Mouse (Mus musculus): ENCODE measurements around the gene Cd4. TPM values are rescaled to one million over a fixed set of nuclear protein-coding genes. Genes with fewer than 3 reads are reported as not detected.

Gene Cd4
- 1 to 10 TPM; 4.2 to 8.6 TPM for total RNA-seq (2021)
- long read RNA-seq, experiment 1, partial matches to known transcripts, result 3 of 3 reads
- long read RNA-seq, experiment 1, other reads (novel, unspliced or antisense), result 0 of 3 reads
- long read RNA-seq, experiment 2, partial matches to known transcripts, result 0 of 2 reads
- long read RNA-seq, experiment 2, other reads (novel, unspliced or antisense), result 2 of 2 reads

GRCm38 (mm10) chr6:124887986-124888385 is at the start of gene Cd4:
Cd4 (minus strand) TSS chr6:124888221.
- DNase-seq (ENCODE audit: low spot score in 2 of 2), result no peak

DNA sequence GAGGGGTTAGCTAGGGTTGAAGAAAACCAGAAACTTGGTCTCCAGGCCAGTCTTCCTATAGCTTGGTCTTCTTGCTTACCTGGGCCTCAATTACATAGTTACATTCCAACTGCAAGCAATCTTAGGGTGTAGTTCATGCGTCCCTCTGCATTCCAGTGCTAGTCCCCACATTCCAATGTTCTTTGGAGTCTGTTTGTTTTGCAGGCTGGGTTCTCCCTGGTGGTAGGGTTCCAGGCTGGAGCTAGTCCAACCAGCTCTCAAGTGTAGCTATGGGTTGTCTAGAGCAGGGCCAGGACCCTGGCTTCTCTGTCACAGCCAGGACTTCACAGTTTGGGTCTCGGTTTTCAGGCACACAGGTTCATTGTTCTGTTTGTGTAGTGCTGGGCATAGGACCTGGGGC is 49.5 kb upstream of the Cd4 start:
- no peak for DNase-seq (ENCODE audit: low spot score in 2 of 2)

- DNase-seq (ENCODE audit: low spot score in 2 of 2), result no peak
Measured at GRCm38 (mm10) chr6:124936681-124937080, 48.7 kb upstream of the Cd4 start.

- DNase-seq (ENCODE audit: low spot score in 2 of 2), result peak in 1 of 2 experiments; percentile 30
Measured at GRCm38 (mm10) chr6:124934670-124935069, 46.6 kb upstream of the Cd4 start.

- DNase-seq (ENCODE audit: low spot score in 2 of 2), result no peak
Measured at GRCm38 (mm10) chr6:124933127-124933526, 45.1 kb upstream of the Cd4 start.

DNA sequence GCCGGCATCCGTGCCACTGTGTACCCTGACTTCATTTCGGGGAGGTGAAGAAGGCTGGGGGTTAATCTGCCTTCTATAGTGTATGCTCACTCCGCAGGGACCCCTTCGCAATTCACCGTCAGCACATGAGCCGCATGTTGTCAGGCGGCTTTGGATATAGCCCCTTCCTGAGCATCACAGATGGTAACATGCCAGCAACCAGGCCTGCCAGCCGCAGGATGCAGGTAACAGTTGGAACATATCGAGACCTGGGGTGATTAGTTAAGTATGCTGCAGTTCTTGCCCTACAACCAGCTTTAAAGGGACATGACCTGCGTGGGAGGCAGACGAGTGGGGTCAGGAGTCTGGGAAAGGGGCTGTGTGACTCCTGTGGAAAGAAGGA is 44.3 kb upstream of the Cd4 start:
- DNase-seq (ENCODE audit: low spot score in 2 of 2), result no peak

GRCm38 (mm10) chr6:124931525-124932313 is 43.7 kb upstream of the Cd4 start:
- DNase-seq (ENCODE audit: low spot score in 2 of 2), result peak in 1 of 2 experiments; percentile 50

- DNase-seq (ENCODE audit: low spot score in 2 of 2), result peak; percentile 100
Measured at GRCm38 (mm10) chr6:124930754-124931524, 42.9 kb upstream of the Cd4 start, which contains the start of gene Mlf2. Mlf2 (plus strand) TSS chr6:124931386.

GRCm38 (mm10) chr6:124930231-124930630 is 42.2 kb upstream of the Cd4 start:
- no peak for DNase-seq (ENCODE audit: low spot score in 2 of 2)

- no peak for DNase-seq (ENCODE audit: low spot score in 2 of 2)
Measured at GRCm38 (mm10) chr6:124925941-124926340, 37.9 kb upstream of the Cd4 start.

GRCm38 (mm10) chr6:124925173-124925793 is 37.3 kb upstream of the Cd4 start:
- DNase-seq (ENCODE audit: low spot score in 2 of 2), result no peak

DNA sequence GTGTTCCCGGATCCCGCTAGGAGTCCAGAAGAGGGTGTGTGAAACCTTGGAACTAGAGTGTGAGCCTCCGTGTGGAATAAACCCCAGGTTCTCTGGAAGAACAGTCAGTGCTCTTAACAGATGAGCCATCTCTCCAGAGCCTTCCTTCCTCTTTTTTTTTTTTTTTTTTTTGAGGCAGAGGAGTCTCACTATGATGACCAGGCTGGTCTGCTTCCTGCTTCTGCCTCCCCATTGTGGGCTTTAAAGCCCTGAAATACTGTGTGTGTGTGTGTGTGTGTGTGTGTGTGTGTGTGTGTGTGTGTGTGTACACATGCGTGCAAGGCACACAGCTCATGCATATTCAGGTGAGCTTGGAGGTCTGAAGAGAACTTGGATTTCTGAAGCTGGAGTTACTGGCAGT is 33.5 kb upstream of the Cd4 start:
- DNase-seq (ENCODE audit: low spot score in 2 of 2), result no peak

DNA sequence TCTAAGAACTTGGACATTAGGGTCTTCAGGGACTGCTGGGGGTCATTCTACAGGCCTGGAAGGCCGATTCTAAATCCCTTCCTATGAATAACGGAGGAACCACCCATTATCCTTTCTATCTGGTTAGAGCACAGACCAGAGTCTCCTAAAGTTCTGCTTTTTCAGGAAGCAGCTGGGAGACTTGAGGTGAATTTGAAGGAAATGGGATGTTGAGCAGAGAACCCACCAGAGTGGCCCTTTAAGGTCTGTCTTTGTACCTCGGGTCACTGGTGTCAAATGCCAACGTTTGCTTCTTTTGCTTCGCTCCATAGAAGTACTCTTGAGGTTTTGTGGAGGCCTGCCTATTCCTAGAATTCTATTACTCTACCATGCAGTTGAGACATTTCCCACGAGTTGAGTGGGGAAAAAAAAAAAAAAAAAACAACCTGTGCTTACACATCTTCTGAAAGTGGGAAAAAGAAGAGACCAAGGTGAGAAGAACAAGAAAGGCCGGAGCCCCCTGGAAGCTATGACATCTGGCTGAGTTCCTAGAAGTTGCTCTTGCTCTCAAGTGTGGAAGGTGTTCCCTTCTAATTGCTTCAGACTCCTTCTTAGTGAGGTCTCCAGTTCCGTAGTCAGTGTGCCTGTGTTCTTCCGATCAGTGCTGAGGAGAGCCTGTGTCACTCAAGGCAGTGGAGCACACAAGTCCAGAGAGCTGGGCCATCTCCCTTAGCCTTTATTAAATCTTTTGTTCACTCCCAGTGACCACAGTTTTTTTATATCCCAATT is 32.5 kb upstream of the Cd4 start:
- DNase-seq (ENCODE audit: low spot score in 2 of 2), result no peak

DNA sequence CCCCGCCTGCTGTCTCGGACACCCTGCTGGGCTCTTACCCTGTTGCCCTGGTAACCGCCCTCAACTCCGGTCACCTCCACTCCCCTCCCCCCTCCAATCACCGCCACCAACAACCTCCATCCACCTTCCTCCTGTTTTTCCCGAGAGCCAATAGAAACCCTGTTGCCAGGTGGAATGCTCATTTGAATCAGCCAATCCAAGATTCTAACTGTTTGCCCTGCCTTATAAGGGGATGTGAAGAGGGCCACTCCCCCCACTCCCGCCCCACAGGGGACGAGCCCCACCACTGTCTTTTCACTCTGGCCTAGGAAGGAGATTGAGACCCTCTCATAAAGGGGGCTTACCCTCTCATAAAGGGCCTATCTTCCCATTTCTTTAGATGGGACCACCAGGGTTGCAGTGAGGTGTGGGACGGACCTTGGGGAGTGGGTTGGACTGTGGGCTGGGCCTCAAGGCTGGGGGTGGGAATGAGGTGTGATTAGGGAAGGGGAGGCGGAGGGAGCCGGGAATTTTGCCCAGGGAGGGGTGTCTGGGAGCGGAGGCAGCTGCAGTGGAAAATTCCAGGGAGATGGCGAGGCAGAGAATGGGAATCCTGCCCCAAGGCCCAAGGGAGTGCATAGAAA is 31.8 kb upstream of the Cd4 start, which contains the start of gene Ptms:
TSS of gene Ptms (minus strand) at position 409 of the 623 bp plus-strand sequence.
- DNase-seq (ENCODE audit: low spot score in 2 of 2), result peak; percentile 89 to 93

- DNase-seq (ENCODE audit: low spot score in 2 of 2), result no peak
Measured at GRCm38 (mm10) chr6:124918890-124919627, 31.0 kb upstream of the Cd4 start.

DNA sequence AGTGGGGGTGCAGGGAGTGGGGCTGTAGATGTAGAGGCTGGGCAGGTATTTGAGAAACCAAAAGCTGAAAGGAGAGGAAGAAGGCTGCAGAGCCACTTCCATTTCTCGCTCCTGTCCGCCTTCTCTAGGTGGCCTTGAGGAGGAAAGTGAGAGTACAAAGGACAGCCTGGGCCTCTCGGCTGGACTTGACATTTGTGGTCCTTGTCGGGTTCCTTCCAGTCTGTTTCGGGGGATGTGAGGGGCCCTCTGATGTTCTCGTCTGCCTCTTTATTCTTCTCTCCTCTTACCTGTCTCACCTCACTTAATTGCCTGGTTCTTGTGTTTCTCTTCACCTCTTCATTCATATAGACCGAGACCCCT is 30.3 kb upstream of the Cd4 start:
- DNase-seq (ENCODE audit: low spot score in 2 of 2), result no peak

DNA sequence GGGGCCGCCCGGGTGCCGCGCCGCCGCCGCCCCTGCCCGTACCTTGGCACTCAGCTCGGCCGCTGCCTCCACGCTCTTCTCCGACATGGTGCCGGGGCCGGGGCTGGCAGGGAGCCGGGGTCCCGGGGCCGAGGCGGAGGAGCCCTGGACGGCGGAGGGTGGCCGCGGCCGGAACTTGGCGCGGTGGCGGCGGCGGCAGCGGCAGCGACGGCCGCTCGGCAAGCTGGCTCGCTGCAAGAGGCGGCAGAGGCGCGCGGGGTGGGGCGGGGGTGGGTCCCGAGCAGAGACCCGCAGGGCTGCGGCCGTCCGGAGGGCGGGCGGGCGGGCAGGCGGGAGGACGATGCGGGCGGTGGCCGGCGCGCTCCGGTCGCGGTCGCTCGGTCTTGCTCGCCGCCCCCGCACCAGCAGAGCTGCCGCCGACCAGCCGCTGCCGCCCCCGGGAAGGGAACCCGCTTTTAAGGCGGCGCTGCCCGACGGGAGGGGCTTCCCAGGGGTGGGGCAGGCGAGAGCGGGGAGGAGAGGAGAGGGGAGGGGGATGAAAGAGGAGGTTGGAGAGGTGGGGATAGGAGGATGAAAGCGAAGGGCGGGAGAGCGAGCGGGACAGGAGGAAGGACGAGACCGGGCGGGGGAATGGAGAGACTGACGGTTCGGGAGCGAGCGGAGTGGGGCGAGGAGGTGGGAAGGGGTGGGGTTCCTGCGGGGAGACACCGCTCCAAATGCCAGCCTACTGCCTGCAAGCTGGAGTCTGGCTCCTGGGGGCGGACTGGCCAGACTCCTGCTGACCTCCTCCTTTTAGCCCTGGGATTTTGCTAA is 29.7 kb upstream of the Cd4 start:
- peak; percentile 89 to 94 for DNase-seq (ENCODE audit: low spot score in 2 of 2)

GRCm38 (mm10) chr6:124916695-124917517 is 28.9 kb upstream of the Cd4 start:
- DNase-seq (ENCODE audit: low spot score in 2 of 2), result peak; percentile 90 to 91

Measured in left cerebral cortex, adult 18-20 months (tissue).